Mouse (Mus musculus) left cerebral cortex, adult 9 months (tissue): ENCODE data around the gene Cyp3a57.
"Not testable (repeated sequence)": the region's sequence is repeated elsewhere in the genome, so short reads cannot be mapped to it uniquely, and the experiment has no call there.

ENCODE experiments used
- DNase-seq, 2 experiments: peaks; one replicate each; pipeline ENCODE4 v3.0.0; 2022; ENCODE audit warnings: low spot score in 2 of 2

The Cyp3a57 gene

GRCm38 (mm10) chr5:145344941-145345340 lies at the start of gene Cyp3a57:
Gene Cyp3a57 (plus strand): TSS chr5:145345279.
- DNase-seq: no peak

GRCm38 (mm10) chr5:145300469-145300868 lies 44.6 kb upstream of the Cyp3a57 start:
- no peak for DNase-seq

- not testable (repeated sequence) for DNase-seq
These were observed 43.3 kb upstream of the Cyp3a57 start for GRCm38 (mm10) chr5:145301796-145302195.

- no peak for DNase-seq
These were observed 42.7 kb upstream of the Cyp3a57 start for GRCm38 (mm10) chr5:145302424-145302823.

- not testable (repeated sequence) for DNase-seq
These were observed 38.1 kb upstream of the Cyp3a57 start for GRCm38 (mm10) chr5:145306953-145307352.

- DNase-seq: not testable (repeated sequence)
These were observed 37.3 kb upstream of the Cyp3a57 start for GRCm38 (mm10) chr5:145307811-145308210.

GRCm38 (mm10) chr5:145313845-145314244 lies 31.2 kb upstream of the Cyp3a57 start:
- no peak for DNase-seq

GRCm38 (mm10) chr5:145317141-145317540 lies 27.9 kb upstream of the Cyp3a57 start:
- no peak for DNase-seq

GRCm38 (mm10) chr5:145338756-145339155 lies 6.3 kb upstream of the Cyp3a57 start:
- peak; percentile 27 for DNase-seq

- no peak for DNase-seq
These were observed 4.6 kb downstream of the Cyp3a57 start for GRCm38 (mm10) chr5:145349697-145350096.

- no peak for DNase-seq
These were observed 8.0 kb downstream of the Cyp3a57 start for GRCm38 (mm10) chr5:145353081-145353480.

- not testable (repeated sequence) for DNase-seq
These were observed 70.3 kb downstream of the Cyp3a57 start for GRCm38 (mm10) chr5:145415416-145415815.

GRCm38 (mm10) chr5:145422287-145422686 lies 77.2 kb downstream of the Cyp3a57 start:
- DNase-seq: no peak

GRCm38 (mm10) chr5:145431004-145431403 lies 85.9 kb downstream of the Cyp3a57 start:
- DNase-seq: no peak

- DNase-seq: no peak
These were observed 88.6 kb downstream of the Cyp3a57 start for GRCm38 (mm10) chr5:145433688-145434087.
